Mouse (Mus musculus) heart, postnatal 10 days (tissue): ENCODE results near the gene Tada2a. TPM values are rescaled to one million over a fixed set of nuclear protein-coding genes. Genes with fewer than 3 reads are reported as not detected.

ENCODE experiments used
- DNase-seq, 2 experiments: peaks; one replicate each; pipeline ENCODE4 v3.0.0; 2021
- intact Hi-C: fragments of 180-260 bp; cut with DNase I; formaldehyde crosslinking; loops from one replicate; pipeline ENCODE4 v1.15.1; 2025
- total RNA-seq, 2 experiments: library from RNA; stranded (reverse); gene quantifications; 2 replicates each; pipeline ENCODE4 v1.2.3; 2021

Gene Tada2a
- total RNA-seq, 2 experiments from 2014 or later: 8.4 to 8.8 TPM

DNA sequence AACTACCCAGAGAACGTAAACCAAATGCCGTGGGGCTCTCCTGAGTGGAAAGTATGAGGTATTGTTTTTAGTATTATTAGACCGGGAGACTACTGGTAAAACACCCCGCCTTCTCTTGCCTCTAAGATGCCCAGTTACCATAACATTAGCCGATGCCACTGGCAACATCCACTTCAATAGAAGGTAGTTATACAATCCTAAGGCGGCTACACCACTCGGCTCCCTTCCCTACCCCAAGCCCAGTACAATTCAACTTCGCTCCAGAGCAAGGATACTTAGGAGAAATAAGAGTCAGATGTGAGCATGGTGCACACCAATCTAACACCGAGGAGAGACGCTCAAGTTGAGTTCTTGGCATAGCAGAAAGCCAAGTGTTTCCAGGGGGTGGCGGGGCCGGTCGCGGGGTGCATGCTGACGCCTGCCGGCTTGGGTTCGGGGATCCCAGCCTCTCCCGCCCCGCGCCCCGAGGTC is 61.6 kb downstream of the Tada2a start:
- intact Hi-C loops: loop anchor here (5.0 kb wide), 1 partner anchor 60 kb away; the partner anchor contains the start of genes Acaca and Tada2a
- DNase-seq: no peak

DNA sequence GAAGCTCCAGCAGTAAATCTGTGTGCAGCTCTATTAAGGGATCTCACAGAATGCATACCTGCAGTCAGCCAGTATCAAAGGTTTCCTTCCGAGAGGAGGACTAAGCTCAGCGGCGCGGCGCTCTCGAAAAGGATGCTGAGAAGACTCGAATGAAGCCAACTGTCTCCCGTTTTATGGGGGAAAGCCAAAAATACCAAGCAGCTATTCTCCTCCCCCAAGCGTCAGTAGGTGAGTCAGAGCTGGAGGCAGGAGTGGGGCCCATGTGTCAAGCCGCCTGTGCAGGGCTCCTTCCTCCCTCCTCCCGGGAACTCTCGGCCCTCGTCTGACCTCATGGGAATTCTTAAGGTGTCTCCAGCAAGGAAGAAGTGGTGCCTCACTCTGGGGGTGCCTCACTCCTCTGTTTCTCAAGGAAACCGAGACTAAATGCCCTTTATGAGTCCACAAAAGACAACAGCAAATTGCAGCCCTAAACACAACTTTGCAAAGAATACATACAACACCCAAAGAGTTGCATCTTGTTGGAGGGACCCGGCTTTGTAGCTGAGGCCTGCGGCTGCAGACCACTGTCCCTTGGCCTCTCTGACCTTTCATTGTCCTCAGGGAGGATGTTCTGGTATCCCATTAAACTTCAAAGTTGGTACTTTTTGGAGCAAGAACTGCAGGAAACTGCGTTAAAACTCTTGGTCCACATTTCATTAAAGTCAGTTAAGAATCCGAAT is 62.3 kb downstream of the Tada2a start:
- peak in 1 of 2 experiments; percentile 32 for DNase-seq
- intact Hi-C loops: loop anchor here (5.0 kb wide), 1 partner anchor 60 kb away; the partner anchor contains the start of genes Acaca and Tada2a

DNA sequence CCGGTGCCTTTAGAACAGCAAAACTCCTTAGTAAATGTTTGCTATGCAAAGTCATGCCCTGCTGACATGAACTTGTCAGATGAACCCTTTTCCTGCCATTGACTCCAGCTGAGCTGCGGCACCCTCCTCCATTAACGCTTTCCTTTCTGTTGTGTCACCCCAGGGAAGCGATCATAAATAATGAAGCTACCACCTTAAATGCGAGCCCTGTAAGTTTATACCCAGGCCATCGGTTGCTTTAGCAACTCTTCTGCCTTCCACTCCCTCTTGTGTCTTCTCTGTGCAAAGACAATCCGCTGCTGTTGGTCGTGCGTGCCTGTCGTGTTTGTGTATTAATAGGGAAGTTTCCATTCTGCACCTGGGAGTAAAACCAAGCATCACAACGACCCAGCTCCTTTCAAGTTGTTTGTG is 63.3 kb downstream of the Tada2a start:
- peak in 1 of 2 experiments; percentile 35 for DNase-seq
- intact Hi-C loops: loop anchor here (5.0 kb wide), 1 partner anchor 61 kb away; the partner anchor contains the start of genes Acaca and Tada2a

DNA sequence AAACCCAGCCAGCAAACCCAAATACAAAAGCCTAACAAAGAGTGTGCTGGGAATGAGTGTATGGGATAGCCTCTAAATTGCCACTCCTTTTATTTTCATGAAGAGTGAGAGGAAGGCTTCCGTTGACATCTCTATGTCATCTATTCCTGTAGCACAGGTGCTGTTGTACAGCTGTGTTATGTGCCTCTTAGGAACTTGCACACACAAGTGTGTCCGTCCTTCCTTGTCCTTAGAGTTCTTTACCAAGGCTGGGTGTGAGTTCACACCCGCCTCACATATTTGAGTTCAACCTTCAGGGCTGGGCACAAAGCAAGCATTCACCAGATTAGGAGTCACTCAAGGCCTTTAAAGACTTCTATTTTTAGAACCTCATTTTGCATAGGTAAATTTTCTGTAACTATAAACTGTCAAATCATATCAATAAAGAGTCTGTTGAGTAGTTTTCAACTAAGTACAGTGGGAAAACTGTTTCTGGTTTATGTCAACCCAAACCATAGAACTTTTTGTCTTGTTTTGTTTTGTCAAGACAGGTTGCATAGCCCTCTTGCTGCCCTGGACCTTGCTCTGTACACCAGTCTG is 65.7 kb downstream of the Tada2a start:
- intact Hi-C loops: no loop called here
- no peak for DNase-seq

DNA sequence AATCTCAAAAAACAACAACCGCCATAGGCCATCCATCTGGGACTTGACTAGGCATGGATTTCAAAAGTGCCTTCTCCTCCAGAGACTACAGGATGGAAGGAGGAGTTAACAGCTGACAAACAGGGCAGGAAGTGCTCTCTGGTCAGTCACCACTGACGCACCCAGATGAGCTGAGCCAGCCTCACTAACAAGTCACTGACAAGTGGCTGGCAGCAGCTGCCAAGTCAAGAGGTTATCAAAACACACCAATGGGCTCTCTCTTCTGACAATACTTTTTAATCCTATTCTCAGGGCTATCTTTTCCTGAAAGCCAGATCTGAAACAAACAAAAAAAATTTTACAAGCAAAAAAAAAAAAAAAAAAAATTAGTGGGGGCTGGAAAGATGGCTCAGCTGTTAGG is 66.6 kb downstream of the Tada2a start:
- DNase-seq: peak in 1 of 2 experiments; percentile 39
- intact Hi-C loops: no loop called here

DNA sequence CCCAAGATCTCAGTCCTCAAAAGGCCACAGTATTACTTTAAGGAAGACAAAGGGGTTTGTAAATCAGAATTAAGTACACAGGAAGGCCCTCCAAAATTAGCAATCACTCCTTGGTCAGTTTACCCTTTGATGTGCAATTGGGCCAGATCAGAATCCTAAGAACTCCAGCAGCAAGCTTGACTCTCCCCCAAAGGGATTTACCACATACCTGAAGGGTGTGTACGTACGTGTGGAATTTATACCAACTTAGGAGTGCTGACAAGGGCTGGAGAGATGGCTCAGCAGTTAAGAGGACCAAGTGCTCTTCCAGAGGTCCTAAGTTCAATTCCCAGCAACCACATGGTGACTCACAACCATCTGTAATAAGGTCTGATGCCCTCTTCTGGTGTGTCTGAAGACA is 67.5 kb downstream of the Tada2a start:
- no peak for DNase-seq
- intact Hi-C loops: no loop called here

DNA sequence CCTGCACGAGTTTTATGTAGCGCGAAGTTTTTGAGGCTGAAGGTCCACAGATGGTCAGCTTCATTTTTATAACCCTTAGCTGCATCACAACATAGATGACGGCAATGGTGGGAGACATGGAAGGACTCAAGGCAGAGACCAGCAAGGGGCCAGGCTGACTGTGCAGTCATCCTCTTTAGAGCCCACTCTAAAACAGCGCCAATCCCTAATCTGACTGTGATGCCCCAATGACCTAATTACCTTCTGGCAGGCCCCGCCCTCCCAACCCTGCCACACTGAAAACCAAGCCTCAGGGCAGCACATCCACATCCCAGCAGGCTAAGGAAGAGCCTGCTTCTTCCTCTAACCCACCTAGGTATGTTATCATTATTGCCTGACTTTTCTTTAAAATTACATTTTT is 68.8 kb downstream of the Tada2a start:
- DNase-seq: no peak
- intact Hi-C loops: no loop called here

DNA sequence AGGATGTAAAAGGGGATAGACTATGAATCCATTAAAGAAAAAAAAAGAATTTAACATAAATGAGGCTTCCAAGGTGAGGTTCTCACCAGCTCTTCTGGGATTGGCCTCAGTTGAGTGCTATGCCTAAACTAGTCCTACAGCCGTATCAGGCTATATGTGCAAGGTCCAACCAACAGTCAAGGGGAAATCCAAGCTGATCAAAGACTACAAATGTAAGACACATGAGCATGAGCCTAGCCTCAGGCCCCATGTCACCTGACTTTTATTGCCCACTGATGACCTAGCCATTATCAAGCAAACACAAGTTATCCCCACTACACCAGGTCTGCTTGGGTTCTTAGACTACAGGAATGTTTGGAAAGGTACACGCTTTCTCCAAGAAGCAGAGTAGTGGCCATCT is 69.6 kb downstream of the Tada2a start:
- intact Hi-C loops: no loop called here

DNA sequence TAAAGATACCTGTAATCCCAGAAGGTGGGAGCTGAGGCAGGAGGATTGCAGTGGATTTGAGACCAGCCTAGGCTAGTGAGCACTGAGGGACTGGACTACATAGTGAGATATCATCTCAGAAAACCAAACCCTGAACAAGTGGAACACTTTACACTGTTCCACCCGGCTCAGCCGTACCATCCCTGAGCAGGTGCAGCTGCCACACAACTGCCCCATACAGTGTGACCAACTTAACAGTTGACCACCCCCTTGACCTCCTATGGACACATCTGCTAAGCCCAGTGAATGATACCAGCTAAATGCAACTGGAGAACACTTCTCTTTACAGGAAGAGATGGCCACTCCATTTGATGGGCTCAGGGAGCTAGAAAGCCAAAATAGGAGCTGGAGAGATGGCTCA is 72.0 kb downstream of the Tada2a start:
- no peak for DNase-seq
- intact Hi-C loops: no loop called here

More for the DNA sequence above, 69.6 kb downstream of the Tada2a start:
- no peak for DNase-seq

DNA sequence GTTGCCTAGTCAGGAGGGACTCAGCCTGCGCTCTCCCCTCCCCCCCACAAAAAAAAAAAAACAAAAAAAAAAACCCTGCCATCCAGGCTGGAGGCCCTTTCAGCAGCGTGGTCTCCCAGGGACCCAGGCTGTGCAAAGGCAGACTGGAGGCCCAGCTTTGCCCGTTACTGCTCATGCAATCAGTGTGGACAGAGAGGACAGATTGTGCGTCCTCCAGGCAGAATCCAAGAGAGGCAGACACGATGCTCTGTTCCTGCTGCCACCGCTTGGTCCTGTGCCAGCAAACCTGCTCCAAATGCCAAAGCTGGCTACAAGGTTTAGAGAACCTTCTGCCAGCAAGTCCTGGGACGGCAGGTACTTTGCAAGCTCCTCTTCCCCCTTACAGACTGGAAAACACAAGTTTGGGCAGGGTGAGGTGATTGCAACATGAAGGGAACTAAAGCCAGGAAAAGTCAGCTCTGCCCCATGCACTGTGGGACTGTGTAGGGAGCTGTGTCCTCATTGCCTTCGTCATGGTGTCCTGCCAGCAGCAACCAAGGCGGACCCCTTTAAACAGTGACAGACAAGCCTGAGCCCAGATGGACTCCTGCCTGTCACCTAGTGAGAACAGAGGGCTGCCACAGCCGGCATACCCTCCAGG is 75.8 kb downstream of the Tada2a start:
- DNase-seq: no peak
- intact Hi-C loops: no loop called here

DNA sequence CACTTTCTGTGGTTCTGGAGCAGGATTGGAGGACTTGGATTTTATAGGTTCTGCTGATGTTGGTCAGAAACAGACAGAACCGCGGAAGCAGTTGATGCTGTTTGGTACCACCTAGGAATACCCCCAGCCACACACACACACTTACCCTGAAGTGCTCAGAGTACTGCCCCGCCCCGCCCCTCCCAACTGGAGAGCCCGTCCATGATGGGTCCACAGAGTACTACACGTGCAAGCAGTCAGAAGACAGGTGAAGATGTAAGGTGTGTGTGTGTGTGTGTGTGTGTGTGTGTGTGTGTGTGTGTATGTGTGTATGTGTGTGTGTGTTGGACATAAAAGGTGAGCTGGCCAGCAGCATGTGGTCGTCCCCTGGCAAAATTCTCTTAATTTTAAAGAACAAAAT is 76.3 kb downstream of the Tada2a start:
- intact Hi-C loops: no loop called here
- DNase-seq: no peak

DNA sequence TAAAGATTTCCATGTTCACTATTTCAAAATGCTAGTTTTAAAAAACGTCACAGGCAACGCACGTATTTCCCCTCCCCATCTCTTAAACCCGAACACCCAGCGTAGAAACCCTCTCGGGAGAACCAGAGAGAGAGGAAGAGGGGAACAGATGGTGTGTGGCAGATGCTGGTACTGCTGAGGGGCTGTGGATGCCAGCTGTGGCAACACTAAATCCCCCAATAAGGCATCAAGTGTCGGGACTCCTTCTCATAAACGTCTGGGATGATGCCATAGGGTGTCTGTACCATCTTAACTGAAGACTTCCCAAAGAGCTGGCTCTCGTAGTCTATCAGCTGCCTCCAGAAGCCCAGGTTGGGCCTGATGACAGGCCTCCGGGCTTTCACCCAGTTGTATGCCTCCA is 81.0 kb downstream of the Tada2a start:
- intact Hi-C loops: no loop called here

DNA sequence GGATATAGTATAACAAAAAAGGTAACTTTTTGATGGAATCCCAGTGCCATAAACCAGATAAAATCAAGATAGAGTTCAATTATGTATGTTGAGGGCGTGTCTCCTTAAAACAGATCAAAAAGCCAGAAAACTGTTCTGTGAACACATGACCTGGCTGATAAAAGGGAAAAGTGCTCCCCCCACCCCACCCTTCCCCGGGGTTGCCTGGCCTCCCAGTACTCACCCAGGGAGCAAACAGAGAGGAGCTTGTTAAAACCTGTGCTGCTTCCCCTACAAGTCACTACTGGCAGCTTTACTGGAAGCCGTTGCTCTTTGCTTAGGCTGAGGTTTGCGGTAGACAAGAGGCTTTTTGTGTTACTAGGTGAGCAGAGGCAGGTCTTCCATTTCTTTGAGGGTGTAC is 82.1 kb downstream of the Tada2a start:
- DNase-seq: no peak
- intact Hi-C loops: no loop called here

More for the DNA sequence above, 81.0 kb downstream of the Tada2a start:
- no peak for DNase-seq

DNA sequence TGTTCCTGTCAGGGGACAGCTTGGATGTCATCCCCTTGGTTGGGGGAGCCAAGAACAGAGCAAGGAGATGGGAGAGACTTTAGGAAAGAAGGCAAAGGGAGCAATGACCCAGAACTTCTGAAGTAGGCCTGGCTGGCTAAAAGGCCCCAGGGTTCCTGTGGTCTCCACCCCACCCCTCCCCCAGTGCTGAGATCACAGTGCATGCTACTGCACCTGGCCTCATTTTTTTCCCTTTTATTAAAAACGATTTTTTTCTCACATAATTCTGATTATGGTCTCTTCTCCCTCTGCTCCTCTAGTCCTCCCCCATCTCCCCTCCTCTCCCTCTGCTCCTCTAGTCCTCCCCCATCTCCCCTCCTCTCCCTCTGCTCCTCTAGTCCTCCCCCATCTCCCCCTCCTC is 84.4 kb downstream of the Tada2a start:
- intact Hi-C loops: no loop called here
- DNase-seq: no peak

DNA sequence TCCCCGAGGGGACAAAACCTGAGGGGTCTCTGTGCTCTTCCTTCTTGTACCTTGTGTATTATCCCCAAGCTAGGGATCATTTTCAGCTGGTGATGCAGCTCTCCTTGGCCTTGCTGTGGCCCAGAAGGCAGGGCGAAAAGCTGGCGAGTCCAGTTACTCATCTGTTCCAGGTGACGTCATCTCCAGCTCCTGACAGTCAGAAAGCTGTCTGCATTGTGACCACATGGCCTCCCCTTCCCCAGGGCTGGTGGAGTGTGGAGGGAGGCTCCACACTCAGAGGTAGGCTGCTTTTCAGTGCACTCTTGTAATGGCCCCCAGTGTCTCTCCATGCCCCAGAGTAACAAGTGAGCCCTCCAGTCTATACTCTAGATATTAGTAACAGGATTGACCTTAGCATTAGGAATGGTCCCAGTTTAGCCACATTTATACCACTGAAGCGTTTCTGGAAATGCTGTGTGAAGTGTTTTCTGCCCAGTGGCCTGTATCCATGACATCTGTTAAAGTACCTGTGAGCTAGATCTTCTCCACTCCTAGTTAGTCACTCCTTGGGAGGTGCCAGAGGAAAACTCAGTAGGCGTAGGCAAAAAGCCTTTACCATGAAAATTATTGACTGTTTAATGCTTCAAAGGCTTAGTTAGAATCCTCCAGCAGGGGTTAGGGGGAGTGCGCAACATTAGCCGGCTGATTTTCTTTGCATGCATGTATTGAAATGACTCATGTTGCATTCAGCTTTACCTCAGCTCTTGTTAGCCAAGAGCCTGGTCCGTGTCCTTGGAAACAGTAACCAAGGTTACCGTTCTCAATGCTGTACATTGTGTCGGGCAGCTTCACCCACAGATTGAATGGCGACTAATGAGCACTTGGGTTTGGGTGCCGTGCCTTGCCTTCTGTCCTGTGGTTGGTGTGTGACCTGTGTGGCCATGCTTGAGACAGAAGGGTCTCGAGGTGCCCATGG is 86.3 kb downstream of the Tada2a start:
- no peak for DNase-seq
- intact Hi-C loops: no loop called here

DNA sequence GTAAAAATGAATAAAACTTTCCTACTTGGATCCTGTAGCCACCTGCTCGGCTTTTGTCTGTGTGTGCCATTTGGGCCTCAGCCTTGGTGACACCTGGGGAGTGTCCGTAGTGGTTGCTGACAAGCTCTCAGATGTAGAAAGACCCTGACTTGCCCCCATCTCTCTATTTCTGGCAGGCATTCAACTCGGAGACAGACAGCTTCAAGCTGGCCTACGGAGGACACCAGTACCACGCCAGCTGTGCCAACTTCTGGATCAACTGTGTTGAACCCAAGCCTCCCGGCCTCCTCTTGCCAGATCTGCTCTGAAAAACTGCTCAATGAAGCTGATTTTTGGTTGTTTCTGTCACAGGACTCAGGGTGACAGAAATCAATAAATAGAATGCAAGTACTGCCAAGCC is 88.8 kb downstream of the Tada2a start:
- DNase-seq: no peak

DNA sequence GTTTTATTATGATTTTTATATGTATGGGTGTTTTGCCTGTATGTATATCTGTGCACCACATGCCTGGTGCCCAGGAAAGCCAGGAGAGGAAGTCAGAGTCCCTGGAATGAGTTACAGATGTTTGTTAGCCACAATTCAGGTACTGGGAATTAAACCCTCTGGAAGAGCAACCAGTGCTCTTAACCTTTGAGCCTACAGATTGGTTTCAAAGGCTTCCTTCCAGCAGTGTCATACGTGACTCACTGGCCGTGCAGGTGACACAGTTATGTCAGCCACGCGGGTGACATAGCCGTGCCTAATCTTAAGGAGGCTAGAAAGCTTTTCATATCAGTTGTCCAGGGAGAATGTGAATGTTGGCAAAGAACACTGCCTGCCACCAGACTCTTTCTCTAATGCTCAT is 95.7 kb downstream of the Tada2a start:
- DNase-seq: no peak
- intact Hi-C loops: no loop called here

More for the DNA sequence above, 88.8 kb downstream of the Tada2a start:
- intact Hi-C loops: no loop called here

DNA sequence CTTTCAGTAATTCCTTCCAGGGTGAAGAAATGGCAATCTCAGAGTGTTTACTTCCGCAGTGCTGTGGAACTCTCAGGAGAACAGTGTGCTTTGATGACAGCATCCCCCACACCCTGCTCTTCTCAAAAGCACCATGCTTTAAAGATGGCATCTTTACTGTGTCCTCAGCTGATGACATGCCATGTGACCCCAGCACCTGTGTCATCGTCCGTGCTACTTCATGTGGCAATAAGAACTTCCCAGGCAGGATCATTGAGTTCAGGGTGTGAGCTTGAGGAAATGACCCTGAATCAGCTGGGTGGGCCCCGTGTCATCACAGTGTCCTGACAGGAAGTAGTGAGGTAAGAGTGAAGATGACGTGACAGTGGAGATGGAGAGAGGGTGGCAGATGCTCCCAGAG is 96.8 kb downstream of the Tada2a start:
- DNase-seq: no peak
- intact Hi-C loops: loop anchor here (1.0 kb wide), 1 partner anchor 247 kb away; no protein-coding TSS in a partner anchor

DNA sequence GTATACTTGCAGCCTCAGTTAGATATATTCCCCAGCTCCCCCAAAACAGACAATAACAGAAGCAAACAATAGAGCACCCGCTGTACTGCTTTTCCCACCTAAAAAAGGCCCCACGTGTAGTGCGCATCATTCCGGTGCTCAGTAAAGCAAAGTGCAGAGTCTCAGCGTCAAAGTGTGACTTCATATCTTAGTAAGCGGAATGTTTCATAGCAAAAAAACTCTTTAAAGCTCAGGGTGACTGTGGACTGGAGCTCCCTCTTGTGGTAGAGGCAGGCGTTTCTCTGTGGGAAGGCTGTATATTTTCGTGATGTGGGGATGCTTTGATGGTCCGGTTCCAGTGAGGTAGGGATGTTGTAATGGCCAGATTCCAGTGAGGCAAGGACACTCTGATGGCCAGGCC is 97.4 kb downstream of the Tada2a start:
- intact Hi-C loops: loop anchor here (1.0 kb wide), 1 partner anchor 247 kb away; no protein-coding TSS in a partner anchor
- DNase-seq: peak; percentile 38 to 63
